ENCODE assay signal across 14 mouse cellular contexts in the genomic region with DNA sequence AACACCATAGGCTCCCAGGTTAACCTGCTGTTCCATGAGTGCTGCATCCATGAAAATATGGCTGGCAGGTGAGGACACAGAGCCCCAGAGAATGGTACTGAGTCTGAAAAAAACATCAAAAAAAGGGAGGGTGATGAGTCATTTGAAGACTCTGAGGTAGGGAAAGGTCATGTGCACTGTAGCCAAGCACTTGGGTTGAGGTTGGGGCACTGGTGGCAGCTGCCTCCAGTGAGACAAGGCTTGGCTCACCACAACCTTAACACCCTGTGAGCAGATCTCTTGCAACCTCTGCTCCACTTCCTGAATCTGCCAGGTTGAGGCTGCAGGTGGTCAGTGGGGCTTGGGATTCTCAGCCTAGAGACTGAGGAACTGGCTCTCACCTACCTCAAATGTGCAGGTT. TPM values are rescaled to one million over a fixed set of nuclear protein-coding genes. Genes with fewer than 3 reads are reported as not detected.
DNase-seq lines count a peak whose midpoint lies in the region; ATAC-seq lines count a peak whose summit lies in the region.
"Had no signal": no experiment of that assay in that cellular context is flagged by ENCODE, and none has a peak within 500 bp of the region (broad histone marks: within the 10 kb centered on the region; RNA-seq: fewer than 3 reads in every experiment).

No protein-coding gene starts in this region.

- H3K4me3 ChIP-seq in midbrain, embryonic 11.5 days (ENCODE audit: low read depth, low read length), result no peak overlapping the region
- H3K4me3 ChIP-seq: forebrain, embryonic 13.5 days had no signal

- H3K9ac ChIP-seq in midbrain, embryonic 11.5 days (ENCODE audit: low read length), result no peak overlapping the region
- H3K9ac ChIP-seq: forebrain, embryonic 13.5 days; lung, embryonic 14.5 days had no signal

- no peaks in the 10 kb centered on the region for H3K36me3 ChIP-seq in midbrain, embryonic 11.5 days (ENCODE audit: control insufficient read depth, insufficient read depth, low read length)

- ATAC-seq in granulocyte monocyte progenitor cell, adult 5-6 weeks (replicated peaks; ENCODE audit: poor library complexity, severe bottlenecking), result peak; percentile 91
- ATAC-seq in monocyte, adult 5-6 weeks (replicated peaks; ENCODE audit: insufficient number of reproducible peaks, low FRiP score, low TSS enrichment, poor library complexity, severe bottlenecking), result peak; percentile 92
- no peak for ATAC-seq in midbrain, embryonic 11.5 days (ENCODE audit: low FRiP score)
- ATAC-seq: forebrain, embryonic 13.5 days; hindbrain, embryonic 16.5 days had no signal

- H3K4me2 ChIP-seq in midbrain, embryonic 11.5 days, result no peak overlapping the region
- H3K4me2 ChIP-seq: forebrain, embryonic 13.5 days; lung, embryonic 14.5 days had no signal

- no peak overlapping the region for H3K27ac ChIP-seq in midbrain, embryonic 11.5 days (ENCODE audit: low read depth, low read length)
- H3K27ac ChIP-seq: forebrain, embryonic 13.5 days had no signal

- peak; percentile 96 for DNase-seq in 416B (ENCODE audit: low read depth)
- DNase-seq in A20 (ENCODE audit: low read depth, low spot score), result peak; percentile 84
- DNase-seq in layer of hippocampus, adult 18-20 months (ENCODE audit: low spot score in 2 of 2), result no peak
- no peak for DNase-seq in midbrain, embryonic 11.5 days (ENCODE audit: low spot score, missing footprints)
- no peak for DNase-seq in ovary, postnatal 10 days (ENCODE audit: low spot score)
- DNase-seq in kidney, postnatal 10 days, result no peak
- DNase-seq: heart, adult 18-20 months; lung, embryonic 14.5 days had no signal

- no peaks in the 10 kb centered on the region for H3K9me3 ChIP-seq in midbrain, embryonic 11.5 days (ENCODE audit: control insufficient read depth, low read length)
- H3K9me3 ChIP-seq: forebrain, embryonic 13.5 days had no signal

- H3K4me1 ChIP-seq in midbrain, embryonic 11.5 days (ENCODE audit: control insufficient read depth, insufficient read depth, low read length), result no peaks in the 10 kb centered on the region
- H3K4me1 ChIP-seq: forebrain, embryonic 13.5 days had no signal

- no peaks in the 10 kb centered on the region for H3K27me3 ChIP-seq in midbrain, embryonic 11.5 days (ENCODE audit: control insufficient read depth, insufficient read depth, low read length)
- H3K27me3 ChIP-seq: forebrain, embryonic 13.5 days had no signal

RNA-seq across cellular contexts. Expression of a gene that starts 6.0 kb away (rescaled TPM):
- 130 and 164 TPM in 2 replicates for total RNA-seq in granulocyte monocyte progenitor cell, adult 5-6 weeks (2014; fragmentation: Nextera tagmentation)
- total RNA-seq in granulocyte monocyte progenitor cell, adult 5-6 weeks (2017), result 115 and 139 TPM in 2 replicates
- 188 to 243 TPM (median 214 TPM) in 3 replicates for total RNA-seq in monocyte, adult 5-6 weeks (2017)
- total RNA-seq in layer of hippocampus, adult 18-20 months (2021), result 10 to 100 TPM; 22.8 to 25.9 TPM
- 32.6 and 32.7 TPM in 2 replicates for polyA plus RNA-seq in midbrain, embryonic 11.5 days (2014; fragmentation: Nextera tagmentation; extraction: Ambion mirVana)

RNA-seq across cellular contexts. Expression of a gene that starts 25.0 kb away (rescaled TPM):
- total RNA-seq in granulocyte monocyte progenitor cell, adult 5-6 weeks (2014; fragmentation: Nextera tagmentation), result not detected in 2 replicates
- total RNA-seq in granulocyte monocyte progenitor cell, adult 5-6 weeks (2017), result not detected in 2 replicates
- not detected in 3 replicates for total RNA-seq in monocyte, adult 5-6 weeks (2017)
- not detected for total RNA-seq in layer of hippocampus, adult 18-20 months (2021)
- not detected in 2 replicates for polyA plus RNA-seq in midbrain, embryonic 11.5 days (2014; fragmentation: Nextera tagmentation; extraction: Ambion mirVana)
- total RNA-seq: heart, adult 18-20 months had no signal
- polyA plus RNA-seq: forebrain, embryonic 13.5 days; hindbrain, embryonic 16.5 days; large intestine, adult 2 months; neural tube, embryonic 11.5 days had no signal

RNA-seq across cellular contexts. Expression of a gene that starts 39.4 kb away (rescaled TPM):
- 36.6 and 48.8 TPM in 2 replicates for total RNA-seq in granulocyte monocyte progenitor cell, adult 5-6 weeks (2014; fragmentation: Nextera tagmentation)
- 41.3 and 45.8 TPM in 2 replicates for total RNA-seq in granulocyte monocyte progenitor cell, adult 5-6 weeks (2017)
- total RNA-seq in monocyte, adult 5-6 weeks (2017), result 86.7 to 144 TPM (median 102 TPM) in 3 replicates
- 1 to 10 TPM; 7.8 to 9.5 TPM for total RNA-seq in layer of hippocampus, adult 18-20 months (2021)
- polyA plus RNA-seq in midbrain, embryonic 11.5 days (2014; fragmentation: Nextera tagmentation; extraction: Ambion mirVana), result 8.1 and 8.5 TPM in 2 replicates

Comparison
In these comparisons a context has a peak if more than half of its experiments do, and no peak if none do; other contexts are left out.
1. DNase-seq: peak in 416B (single experiment) and A20 (single experiment); none in layer of hippocampus, adult 18-20 months (0 of 2), midbrain, embryonic 11.5 days (single experiment), ovary, postnatal 10 days (single experiment) and kidney, postnatal 10 days (single experiment).